Mouse (Mus musculus) activated CD4-positive, CD25-positive, alpha-beta regulatory T cell, adult 4 months (primary cell): Measurements from ENCODE around the gene Myt1l. TPM values are rescaled to one million over a fixed set of nuclear protein-coding genes. Genes with fewer than 3 reads are reported as not detected.

Experiments
- ATAC-seq: one replicate; pipeline ENCODE4 v1.8.0; 2017
- polyA plus RNA-seq, 2 experiments: library from polyadenylated mRNA; unstranded; fragments of 100-300 nt; shearing (Covaris generic); gene quantifications; one replicate each; pipeline ENCODE4 v1.2.1; 2017

The Myt1l gene
- polyA plus RNA-seq, 2 experiments from 2014 or later = not detected

DNA sequence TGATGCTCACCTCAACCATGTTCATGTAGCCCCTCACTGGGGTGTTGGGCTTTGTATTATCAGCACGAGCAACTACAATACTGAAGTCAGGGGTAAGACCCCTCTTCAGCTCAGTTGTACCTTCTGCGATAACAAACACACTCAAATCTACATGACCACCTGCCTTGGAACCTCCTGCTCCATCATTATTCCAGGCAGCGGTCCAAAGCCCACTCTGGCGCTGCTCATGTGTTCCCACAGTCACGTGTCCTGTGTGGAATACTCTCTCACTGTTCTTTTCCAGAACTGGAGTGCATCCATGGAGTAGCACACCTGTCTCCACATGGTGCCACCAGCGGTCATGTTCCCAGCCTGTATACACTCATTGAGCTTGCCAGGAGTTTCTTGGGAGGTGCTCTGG lies 42.2 kb downstream of the Myt1l start:
- ATAC-seq = no peak

DNA sequence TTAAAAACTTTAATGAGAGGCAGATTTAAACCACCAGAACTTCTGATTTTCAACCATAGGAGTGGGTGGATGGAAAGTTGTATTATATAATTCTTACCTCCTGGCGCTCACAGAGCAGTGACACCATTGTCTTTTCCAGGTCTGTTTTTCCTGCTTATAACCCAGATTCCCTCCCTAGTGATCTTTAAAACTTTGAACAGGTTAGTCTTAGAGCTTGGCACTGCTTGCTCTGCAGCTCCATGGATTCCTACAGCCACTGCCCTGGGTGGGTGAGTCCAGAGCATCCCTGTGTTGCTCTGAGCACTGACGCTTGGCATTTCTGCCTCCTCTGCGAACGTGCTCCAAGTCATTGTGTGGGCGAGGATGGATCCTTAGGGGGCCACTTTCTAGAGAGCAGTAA lies 43.4 kb downstream of the Myt1l start:
- no peak for ATAC-seq

DNA sequence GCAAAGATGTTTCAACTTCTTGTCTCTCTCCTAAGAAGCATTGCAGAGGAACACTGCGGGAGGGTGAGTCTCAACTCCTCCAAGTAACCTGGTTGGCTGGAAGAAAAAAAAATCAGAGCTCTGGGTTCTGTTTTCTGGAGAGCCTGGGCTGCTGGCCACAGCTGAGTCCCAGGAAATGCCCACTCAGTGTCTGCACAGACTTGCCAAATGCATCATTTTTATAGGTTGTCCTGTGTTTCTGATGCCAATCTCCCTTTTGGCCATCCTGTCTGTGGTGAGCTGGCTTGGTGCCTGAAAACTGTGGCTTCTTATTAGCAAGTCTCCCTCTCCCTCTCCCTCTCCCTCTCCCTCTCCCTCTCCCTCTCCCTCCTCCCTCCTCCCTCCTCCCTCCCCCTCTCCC lies 65.6 kb downstream of the Myt1l start:
- no peak for ATAC-seq

DNA sequence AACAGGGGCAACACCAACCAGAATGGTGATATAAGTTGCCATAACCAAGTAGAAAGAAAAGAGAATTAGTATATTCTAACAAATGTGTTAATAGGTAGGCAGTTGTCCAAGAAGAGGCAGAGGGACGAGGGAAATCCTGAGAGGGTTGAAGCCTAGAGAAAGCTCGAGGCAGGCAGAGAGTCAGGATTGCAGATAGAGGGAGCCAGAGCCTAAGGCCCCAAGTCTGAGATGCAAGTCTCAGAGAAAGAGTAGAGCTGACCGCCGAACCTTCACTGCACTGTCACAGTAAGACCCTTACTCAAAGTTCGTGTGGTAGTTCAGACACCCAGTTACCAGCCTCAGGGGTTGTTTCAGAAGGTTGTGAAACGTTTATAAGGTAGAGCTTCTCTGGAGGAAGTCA lies 71.7 kb downstream of the Myt1l start:
- ATAC-seq = no peak

DNA sequence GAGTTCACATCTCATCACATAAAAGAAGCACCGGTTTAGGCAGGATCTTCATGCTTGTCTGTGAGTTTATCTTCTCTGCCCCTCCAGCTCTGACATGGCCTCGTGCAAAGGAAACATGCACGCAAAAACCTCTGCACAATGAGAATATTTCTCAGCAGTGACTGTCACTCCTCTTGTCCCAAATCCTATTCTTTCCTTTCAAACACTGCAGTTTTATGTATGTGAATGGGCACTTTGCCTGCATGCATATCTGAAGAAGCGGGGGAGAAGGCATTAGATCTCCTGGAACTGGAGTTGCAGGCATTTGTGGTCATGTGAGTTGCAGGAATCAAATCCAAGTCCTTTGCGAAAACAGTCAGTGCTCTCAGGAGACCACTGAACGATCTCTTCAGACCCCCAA lies 73.0 kb downstream of the Myt1l start:
- ATAC-seq = no peak

DNA sequence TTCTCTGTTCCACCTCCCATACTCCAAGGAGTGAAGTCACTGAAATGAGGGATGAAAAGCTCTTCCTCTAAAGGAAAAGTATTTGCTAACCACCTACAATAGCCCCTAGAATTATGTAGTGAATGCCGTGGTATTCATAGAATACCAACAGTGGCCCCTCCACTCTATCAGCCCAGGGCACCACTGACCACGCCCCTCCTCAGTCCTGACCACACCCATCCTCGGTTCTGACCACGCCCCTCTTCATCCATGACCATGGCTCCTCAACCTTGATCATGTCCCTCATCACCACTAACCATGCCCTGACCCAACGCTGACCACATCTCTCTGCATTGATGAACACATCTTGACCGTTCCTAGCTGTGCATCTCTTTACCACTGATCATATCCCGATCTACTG lies 76.5 kb downstream of the Myt1l start:
- no peak for ATAC-seq

DNA sequence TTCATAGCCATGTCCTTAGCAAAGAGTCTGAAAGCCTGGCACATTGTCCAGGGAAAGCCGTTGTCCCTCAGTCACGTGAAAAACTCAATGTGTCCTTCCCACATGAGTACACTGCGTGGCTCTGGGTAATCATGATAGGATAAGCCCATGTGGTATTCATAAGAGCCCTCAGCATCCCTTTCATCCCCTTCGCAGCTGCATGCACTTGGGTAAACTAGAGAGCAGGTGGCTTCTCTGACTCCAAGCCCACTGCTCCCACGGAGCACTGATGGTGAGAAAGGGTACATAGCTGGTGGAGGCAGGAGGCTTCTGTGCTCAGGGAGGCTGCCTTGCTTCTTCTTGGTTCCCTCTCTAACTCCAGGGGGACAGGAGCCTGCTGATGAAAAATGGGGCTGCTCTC lies 76.9 kb downstream of the Myt1l start:
- ATAC-seq = no peak

DNA sequence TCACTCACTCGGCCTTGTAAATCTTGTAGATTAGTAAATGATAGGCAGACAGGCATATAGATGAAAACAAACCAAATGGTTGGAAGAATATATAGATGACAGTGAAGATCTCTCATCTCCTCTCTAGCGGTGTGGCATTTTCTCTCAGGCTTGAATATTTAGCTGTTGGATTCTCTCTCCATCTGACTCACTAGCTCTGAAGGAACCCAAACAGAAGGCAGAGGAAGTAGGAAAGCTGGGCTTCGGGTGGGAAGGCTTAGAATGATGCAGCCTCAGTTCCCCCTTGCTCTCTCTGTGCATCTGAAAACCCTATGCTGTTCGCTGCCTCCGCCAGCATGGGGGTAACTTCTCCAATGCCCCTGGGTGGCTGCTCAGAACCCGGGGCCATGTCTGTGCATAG lies 78.0 kb downstream of the Myt1l start:
- no peak for ATAC-seq

DNA sequence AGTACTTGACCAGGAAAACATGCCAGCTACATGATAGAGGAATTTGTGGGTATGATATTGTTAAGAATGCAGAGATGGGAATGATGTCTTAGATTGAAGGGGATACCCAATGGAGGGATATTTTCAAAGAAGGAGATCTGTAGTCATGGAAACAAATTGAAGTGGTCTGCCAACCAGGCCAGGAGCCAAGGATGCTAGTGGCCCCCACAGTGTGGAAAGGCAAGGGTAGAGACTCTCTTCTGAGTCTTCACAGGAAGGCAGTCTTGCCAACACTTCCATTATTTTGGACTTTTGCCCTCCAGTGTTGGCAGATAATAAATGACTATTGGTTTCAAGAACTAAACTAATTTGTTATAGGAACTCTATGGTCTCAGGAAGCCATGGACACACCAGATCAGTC lies 89.6 kb downstream of the Myt1l start:
- ATAC-seq = no peak

DNA sequence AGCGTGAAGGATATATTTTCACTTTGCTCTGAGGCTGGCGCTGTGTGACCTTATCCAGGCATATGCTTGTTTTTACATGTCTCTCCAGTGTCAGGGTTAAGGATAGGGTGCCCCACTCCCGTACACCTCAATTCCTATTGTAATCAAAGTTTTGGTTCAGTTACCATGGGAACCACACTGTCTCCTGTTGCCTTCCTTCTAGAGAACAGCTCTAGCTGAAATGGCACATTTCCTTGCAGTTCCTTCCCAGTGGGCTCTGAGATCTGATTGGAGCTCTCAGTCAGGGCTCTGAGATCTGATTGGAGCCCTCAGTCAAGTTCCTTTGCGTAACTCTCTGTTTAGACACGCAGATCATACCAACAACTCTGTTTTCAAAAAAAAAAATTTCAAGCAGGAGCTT lies 93.3 kb downstream of the Myt1l start:
- no peak for ATAC-seq

DNA sequence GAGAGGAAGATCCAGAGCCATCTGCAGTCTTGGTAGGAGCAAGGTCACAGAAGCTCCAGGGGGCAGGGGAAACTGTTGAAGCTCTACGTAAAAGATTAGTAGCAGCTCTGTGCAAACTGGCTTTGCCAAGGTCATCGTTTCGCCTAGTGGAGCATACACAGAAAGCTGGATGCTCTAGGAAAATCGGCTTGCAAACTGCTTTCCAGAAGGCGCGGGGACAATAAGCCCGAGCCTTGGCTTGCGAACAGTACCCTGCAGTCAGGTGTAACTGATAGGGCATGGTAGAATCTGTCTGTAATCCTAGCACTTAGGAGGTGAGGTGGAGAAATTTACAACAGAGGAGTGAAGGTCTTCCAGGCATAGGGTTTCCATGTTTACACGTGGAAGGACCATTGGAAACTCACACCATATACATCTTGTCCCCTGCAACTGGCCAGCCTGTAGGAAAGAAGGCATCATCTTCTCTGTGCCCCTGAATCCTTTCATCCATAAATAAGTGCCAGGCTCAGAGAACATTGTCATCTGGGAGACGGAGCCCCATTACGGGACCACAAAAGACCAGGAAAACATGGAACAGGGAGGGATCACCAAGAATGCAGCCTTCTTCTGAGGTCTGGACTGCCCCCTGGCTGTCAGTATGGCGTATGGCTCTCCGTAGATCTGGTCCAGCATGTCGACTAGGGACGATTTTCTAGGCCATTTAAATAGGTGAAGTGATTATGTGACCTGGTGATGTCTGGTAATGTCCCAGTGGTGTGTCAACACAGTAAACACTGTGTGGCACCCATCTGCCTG lies 100.0 kb downstream of the Myt1l start:
- ATAC-seq = no peak

DNA sequence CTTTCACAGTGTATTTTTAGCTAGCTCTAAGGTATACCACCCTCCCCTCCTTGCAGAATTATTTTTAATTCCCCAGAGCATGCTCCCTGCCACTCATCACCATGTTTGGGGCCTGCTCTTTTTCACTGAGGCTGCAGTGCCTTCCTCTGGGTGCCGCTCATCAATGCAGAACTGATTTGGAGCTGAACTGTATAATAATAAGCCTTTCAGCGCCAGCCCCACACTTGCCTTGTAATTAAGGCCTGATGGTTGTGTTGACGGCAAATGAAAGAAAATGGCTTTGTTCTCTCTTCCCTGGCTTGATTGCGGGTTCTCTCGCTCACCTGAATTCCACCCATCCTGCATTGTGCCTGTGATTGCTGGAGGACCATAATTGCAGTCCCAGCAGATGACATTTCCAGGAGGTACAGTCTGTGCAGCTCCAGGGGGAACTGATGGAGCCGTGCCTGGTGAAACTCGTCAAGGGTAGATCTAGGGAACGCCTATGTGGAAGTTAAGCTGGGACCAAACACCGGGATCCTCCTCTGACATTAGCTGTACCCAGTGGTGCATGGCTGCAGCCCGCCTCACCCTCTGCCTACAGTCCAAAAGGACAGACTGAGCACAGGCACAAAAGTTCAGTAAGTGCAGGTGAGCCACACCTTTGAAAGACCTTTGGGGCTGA lies 101.8 kb downstream of the Myt1l start:
- no peak for ATAC-seq

DNA sequence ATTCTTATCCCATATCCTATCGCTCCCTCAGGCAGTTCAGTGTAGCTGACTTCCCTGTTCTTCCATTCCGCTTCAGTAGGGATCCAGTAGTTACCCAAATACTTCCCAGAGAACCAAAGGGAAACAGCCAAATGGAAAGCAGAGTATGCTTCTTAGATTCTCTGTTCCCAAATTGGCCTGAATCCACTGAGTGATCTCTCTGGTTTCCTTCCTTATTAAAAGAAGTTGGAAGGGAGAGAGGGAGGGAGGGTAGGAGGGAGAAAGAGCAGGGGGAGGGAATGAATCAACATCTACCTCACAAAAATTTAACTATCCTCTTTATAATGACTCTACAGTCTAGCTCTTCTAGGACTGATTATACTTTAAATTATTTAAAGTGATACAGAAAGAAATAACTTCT lies 106.3 kb downstream of the Myt1l start:
- no peak for ATAC-seq

DNA sequence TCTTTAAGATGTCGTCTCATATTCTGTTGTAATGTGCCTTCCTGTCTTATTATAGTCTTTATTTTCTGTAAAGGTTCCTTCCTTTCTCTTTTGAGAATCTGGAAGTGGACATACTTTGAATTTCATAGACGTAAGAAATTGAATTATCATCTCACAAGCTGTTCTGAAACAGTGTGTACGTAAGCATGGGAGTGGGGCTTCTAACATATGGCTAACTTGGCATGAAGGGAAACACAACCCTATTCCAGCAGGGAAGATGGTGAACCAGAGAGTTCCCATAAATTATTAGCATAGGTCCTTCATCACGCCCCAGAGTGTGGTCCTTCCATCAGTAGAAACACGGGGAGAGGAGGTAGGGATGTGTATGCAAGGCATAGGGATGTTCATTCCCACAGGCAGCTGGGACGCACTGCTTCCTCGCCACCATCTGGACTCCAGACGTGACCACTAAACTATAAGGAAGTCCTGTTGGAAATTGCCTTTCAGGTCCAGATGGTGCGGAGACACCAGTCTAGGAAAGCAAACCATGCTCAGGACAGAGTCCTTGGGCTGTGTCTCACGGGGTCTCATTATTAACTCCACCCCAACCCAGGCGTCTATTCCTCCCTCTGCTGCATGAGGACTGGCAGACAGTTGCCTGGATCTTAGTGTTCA lies 111.5 kb downstream of the Myt1l start:
- no peak for ATAC-seq

DNA sequence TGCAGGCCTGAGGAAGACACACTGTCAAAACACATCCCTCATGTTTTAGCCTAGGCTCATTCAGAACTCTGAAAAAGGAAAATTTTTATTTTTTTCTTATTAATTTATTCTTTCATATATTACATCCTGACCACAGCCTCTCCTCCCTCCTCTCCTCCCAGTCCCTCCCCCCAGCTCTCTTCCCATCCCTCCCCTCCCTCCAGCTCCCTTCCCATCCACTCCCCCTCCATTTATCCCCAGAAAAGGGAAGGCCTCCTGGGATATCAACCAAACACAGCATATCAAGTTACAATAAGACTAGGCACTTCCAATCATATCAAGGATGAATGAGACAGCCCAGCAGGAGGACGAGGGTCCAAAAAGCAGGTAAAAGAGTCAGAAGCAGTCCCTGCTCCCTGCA lies 112.0 kb downstream of the Myt1l start:
- ATAC-seq = no peak

DNA sequence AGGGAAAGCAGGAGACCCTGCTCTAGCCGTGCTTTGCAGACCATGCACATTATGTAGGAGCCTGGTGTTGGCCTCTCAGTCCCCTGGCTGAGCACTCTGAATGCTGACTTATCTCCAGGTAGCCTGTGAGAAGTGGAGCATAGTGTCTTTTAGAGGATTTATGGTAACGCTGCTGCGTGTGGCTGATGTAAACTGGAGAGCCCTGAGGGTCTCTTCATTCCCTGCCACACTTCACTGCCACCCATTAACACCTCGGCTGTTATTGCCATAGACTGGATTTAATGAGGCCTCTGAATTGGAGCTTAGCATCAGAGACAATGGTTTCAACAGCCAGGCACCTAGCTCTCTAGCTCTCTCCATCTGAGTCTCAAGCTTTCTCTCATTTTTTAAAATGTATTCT lies 114.7 kb downstream of the Myt1l start:
- no peak for ATAC-seq

DNA sequence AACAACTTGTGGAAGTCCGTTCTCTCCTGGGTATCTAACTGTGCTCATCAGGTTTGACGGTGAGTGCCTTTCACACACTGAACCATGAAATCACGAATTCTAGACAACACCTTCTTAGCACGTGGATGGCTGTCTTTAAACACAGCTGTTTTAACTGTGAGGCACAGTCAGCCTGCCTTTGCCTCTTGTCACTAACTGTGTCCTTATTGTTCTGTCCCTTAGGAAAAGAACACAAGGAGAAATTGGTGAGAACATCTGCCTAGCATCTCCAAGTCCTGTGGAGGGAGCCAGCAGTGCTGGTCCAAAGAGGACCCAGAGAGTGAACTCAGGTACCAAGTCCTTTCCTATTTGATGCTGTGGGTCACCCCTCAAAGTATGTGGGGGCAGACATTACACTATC lies 115.9 kb downstream of the Myt1l start:
- ATAC-seq = no peak

DNA sequence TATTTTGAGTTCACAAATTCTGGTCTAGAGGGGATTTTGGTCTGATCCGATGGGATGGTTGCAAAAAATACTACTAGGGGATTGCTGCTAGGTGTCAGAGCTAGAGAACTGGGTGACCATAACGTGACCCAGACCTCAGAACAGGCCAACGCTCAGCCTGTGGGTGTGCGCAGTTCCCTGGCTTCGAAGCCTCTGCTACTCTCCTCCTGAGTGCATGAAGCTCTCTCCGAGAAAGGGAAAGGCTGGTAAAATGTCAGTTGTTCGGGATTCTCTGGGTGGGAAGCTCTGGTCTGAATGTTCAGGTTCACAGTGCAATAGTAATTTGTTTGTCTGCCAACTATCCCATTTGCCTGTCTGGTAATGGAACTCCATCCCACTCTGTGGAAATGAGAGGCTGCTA lies 116.5 kb downstream of the Myt1l start:
- no peak for ATAC-seq

DNA sequence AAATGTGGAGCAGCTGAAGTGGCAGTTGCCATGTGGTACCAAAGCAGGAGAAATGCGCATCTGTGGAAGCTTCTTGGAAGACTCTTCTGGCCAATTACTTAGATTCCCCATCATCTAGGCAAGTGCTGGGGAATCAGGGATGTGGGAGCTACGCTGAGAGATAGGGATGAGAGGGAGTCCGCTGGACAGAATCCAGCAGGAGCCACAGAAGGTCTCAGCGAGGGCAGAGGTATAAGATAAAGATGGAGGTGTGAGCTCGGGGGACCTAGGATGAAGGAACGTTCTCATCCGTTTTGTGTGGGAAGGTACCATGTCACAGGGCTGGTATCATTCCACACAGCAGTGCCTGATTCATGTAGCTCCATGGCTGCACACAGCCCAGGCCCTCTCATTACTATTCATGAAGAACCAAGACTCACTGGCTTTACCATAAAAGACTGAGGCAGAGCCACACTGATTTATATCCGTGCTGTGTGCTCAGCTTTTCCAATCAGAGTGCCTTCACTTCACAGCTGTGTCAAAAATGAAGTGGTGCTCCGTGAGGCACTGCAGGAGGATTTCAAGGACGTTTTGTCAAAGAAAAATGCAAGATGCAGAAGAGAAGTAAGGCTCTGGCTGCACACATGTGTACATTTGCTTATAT lies 121.4 kb downstream of the Myt1l start:
- no peak for ATAC-seq

DNA sequence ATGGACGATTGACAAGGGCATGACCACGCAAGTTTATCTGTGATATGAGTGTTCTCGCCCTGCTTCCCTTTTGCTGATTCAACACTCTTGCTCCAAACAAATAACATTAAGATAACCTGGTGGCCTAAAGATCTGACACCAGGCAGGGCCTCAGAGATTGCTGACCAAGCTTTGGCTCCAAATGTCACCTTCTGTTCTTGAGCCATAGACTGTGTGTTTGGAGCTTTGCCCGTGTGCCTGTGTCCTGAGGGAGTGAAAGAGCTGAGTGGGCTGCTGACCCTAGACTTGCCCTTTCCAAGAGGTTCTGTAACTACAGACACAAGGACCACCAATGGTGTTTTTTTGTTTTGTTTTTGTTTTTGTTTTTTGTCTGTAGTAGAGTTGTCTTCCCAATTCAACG lies 124.3 kb downstream of the Myt1l start:
- ATAC-seq = no peak

DNA sequence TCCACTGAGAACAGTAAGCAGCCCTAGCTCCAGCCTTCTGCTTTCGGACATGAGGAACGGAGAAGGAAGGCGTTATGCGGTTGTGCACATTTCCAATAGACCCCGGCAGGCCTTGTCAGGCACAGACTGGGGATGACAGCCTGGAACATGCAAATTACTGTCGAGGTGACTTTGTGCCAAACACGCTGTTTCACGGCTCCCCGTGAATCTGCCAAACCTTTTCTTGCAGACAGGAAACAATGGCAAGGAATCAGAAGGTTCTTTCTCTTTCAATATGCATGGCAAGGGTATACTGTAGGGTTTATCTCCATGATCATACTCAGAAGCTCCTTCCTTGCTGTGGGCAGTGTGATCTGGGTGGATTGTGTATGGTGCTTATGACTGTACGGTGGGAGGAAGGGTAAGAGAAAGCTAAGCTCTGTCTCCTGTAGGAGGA lies 127.0 kb downstream of the Myt1l start:
- no peak for ATAC-seq

DNA sequence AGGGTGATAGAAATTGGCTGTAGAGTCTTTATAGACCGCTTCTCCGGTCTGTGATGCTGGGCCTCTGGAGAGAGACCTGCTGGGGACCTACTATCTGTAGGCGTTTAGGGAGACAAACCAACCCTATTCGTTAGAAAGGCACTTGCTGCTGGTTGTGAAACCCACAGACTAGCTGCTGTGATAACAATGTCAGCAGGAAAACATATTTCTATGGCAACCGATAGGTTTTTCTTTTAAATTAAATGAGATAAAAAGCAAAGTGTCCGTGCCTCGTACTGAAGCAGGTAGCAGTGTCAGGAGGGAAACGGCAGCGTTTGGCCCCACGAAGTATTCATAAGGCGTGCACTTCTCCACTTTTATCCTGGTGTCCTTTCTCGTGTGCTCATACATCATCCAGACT lies 127.5 kb downstream of the Myt1l start:
- no peak for ATAC-seq

DNA sequence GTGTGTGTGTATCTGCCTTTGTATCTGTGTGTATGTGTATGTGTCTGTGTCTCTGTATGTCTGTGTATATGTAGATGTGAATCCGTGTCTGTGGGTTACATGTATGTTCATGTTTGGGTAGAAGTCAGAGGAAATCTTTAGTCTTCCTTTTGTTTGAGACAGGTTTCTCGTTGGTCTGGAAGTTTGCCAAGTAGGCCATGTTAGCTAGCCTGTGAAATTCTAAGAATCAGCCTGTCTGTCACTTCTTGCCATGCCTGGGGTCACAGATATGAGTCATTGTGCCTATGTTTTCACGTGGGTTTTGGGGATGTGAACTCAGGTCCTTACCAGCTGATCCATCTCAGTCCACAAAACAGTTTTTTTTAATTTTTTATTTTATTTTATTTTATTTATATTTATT lies 128.9 kb downstream of the Myt1l start:
- no peak for ATAC-seq

DNA sequence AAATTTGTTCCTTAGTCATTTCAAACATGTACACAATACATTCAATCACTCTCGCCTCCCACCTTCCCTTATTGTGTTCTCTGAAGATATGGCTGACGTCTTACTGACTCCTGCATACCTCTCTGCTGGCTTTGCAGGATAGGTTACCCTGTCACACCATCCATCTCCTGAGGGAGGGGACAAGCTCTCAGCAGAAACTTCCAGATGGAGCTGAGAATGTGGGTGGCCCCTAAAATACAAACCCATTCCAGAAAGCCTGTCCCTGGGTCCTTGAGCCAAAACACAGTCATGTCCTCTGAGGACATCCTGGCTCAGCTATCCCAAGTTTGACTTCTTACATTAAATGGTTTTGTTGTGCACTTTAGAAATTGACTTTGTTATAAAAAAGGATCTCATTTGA lies 129.7 kb downstream of the Myt1l start:
- ATAC-seq = no peak
